Mouse (Mus musculus) cortical plate, adult 2 months (tissue): ENCODE data around the gene Trpm3.

Source experiments
- CTCF ChIP-seq: fragments of 200-500 bp; IDR thresholded peaks from 2 replicates; pipeline ENCODE4 v1.5.1; 2011; ENCODE audit warnings: mild to moderate bottlenecking, control low read depth, low read length; ENCODE audit not compliant: insufficient read depth; ENCODE audit errors: extremely low read depth
- POLR2A ChIP-seq: fragments of 200-500 bp; IDR thresholded peaks from 2 replicates; pipeline ENCODE4 v1.6.1; 2011; ENCODE audit warnings: mild to moderate bottlenecking, low read length, control low read depth; ENCODE audit not compliant: insufficient read depth; ENCODE audit errors: extremely low read depth

GRCm38 (mm10) chr19:22930368-22930834 lies 791.6 kb downstream of the Trpm3 start:
- TF ChIP-seq CTCF: no peak
- no peak for TF ChIP-seq POLR2A
